13 mouse cellular contexts compared by ENCODE assay signal in genomic region chr4:62492682-62493081, GRCm38 (mm10). TPM values are rescaled to one million over a fixed set of nuclear protein-coding genes. Genes with fewer than 3 reads are reported as not detected.
"Had no signal": no experiment of that assay in that cellular context is flagged by ENCODE, and none has a peak within 500 bp of the region (broad histone marks: within the 10 kb centered on the region; RNA-seq: fewer than 3 reads in every experiment).

No protein-coding gene starts in this region.

- H3K4me2 ChIP-seq: liver, embryonic 11.5 days; liver, embryonic 15.5 days; midbrain, embryonic 13.5 days; stomach, embryonic 15.5 days had no signal

- H3K4me3 ChIP-seq: limb, embryonic 10.5 days; liver, embryonic 15.5 days; midbrain, embryonic 13.5 days; stomach, embryonic 15.5 days had no signal

- H3K4me1 ChIP-seq: limb, embryonic 10.5 days; liver, embryonic 15.5 days; midbrain, embryonic 13.5 days; stomach, embryonic 15.5 days had no signal

- H3K27me3 ChIP-seq: midbrain, embryonic 13.5 days; stomach, embryonic 15.5 days had no signal

- H3K9ac ChIP-seq: liver, embryonic 15.5 days; midbrain, embryonic 13.5 days; stomach, embryonic 15.5 days had no signal

- ATAC-seq: intestine, postnatal 0 days; lung, postnatal 0 days; midbrain, embryonic 13.5 days had no signal

- H3K27ac ChIP-seq: limb, embryonic 10.5 days; liver, embryonic 15.5 days; midbrain, embryonic 13.5 days; stomach, embryonic 15.5 days had no signal

- DNase-seq: kidney, adult 8-10 months; kidney, postnatal 25 days; lung, adult 2 months; lung, postnatal 36 days; thymus, postnatal 36 days had no signal

- H3K9me3 ChIP-seq: limb, embryonic 10.5 days; liver, embryonic 15.5 days; midbrain, embryonic 13.5 days; stomach, embryonic 15.5 days had no signal

- H3K36me3 ChIP-seq: liver, embryonic 15.5 days had no signal

RNA-seq across cellular contexts. Expression of gene Bspry, which starts 12.8 kb away (rescaled TPM):
- total RNA-seq: megakaryocyte progenitor cell, adult 5-6 weeks had no signal
